Mouse (Mus musculus) activated CD4-positive, CD25-positive, alpha-beta regulatory T cell, adult 4 months (primary cell): ENCODE measurements around the gene 6430550D23Rik. TPM values are rescaled to one million over a fixed set of nuclear protein-coding genes. Genes with fewer than 3 reads are reported as not detected.

Source experiments
- ATAC-seq: one replicate; pipeline ENCODE4 v1.8.0; 2017
- polyA plus RNA-seq, 2 experiments: library from polyadenylated mRNA; unstranded; fragments of 100-300 nt; shearing (Covaris generic); gene quantifications; one replicate each; pipeline ENCODE4 v1.2.1; 2017

6430550D23Rik gene
- polyA plus RNA-seq = 1 to 10 TPM; 1.6 TPM

GRCm38 (mm10) chr2:156007888-156008532, at the start of gene 6430550D23Rik, which contains the start of gene Ergic3:
TSS of gene 6430550D23Rik (minus strand) at chr2:156007977.
TSS of gene Ergic3 (plus strand) at chr2:156008045.
- ATAC-seq = peak; percentile 99

- ATAC-seq = no peak
Observed at GRCm38 (mm10) chr2:156052816-156053215, 45.0 kb upstream of the 6430550D23Rik start, which contains the start of gene Fer1l4. TSS of gene Fer1l4 (minus strand) at chr2:156052947.

- no peak for ATAC-seq
Observed at GRCm38 (mm10) chr2:156047929-156048328, 40.2 kb upstream of the 6430550D23Rik start.

- no peak for ATAC-seq
Observed at GRCm38 (mm10) chr2:156042903-156043302, 35.1 kb upstream of the 6430550D23Rik start.

GRCm38 (mm10) chr2:156039390-156039789, 31.6 kb upstream of the 6430550D23Rik start:
- no peak for ATAC-seq

GRCm38 (mm10) chr2:156025482-156025881, 17.7 kb upstream of the 6430550D23Rik start:
- ATAC-seq = no peak

GRCm38 (mm10) chr2:156021765-156022164, 14.0 kb upstream of the 6430550D23Rik start:
- ATAC-seq = no peak

- ATAC-seq = no peak
Observed at GRCm38 (mm10) chr2:156021219-156021618, 13.4 kb upstream of the 6430550D23Rik start.

- no peak for ATAC-seq
Observed at GRCm38 (mm10) chr2:156018106-156018505, 10.3 kb upstream of the 6430550D23Rik start.

- no peak for ATAC-seq
Observed at GRCm38 (mm10) chr2:156005393-156005792, 2.4 kb downstream of the 6430550D23Rik start.

GRCm38 (mm10) chr2:155991863-155992321, 15.9 kb downstream of the 6430550D23Rik start:
- ATAC-seq = no peak

GRCm38 (mm10) chr2:155991151-155991550, 16.6 kb downstream of the 6430550D23Rik start:
- no peak for ATAC-seq

GRCm38 (mm10) chr2:155989085-155989484, 18.7 kb downstream of the 6430550D23Rik start:
- ATAC-seq = no peak

- ATAC-seq = no peak
Observed at GRCm38 (mm10) chr2:155987131-155987530, 20.6 kb downstream of the 6430550D23Rik start.

- no peak for ATAC-seq
Observed at GRCm38 (mm10) chr2:155985776-155986175, 22.0 kb downstream of the 6430550D23Rik start.

- ATAC-seq = peak; percentile 98
Observed at GRCm38 (mm10) chr2:155979328-155979991, 28.3 kb downstream of the 6430550D23Rik start.

GRCm38 (mm10) chr2:155974087-155974731, 33.6 kb downstream of the 6430550D23Rik start:
- ATAC-seq = no peak

- no peak for ATAC-seq
Observed at GRCm38 (mm10) chr2:155973348-155973747, 34.4 kb downstream of the 6430550D23Rik start.

GRCm38 (mm10) chr2:155962991-155963390, 44.8 kb downstream of the 6430550D23Rik start:
- no peak for ATAC-seq

- ATAC-seq = no peak
Observed at GRCm38 (mm10) chr2:155961862-155962261, 45.9 kb downstream of the 6430550D23Rik start.

- ATAC-seq = no peak
Observed at GRCm38 (mm10) chr2:155959981-155960380, 47.8 kb downstream of the 6430550D23Rik start.

GRCm38 (mm10) chr2:155956134-155957059, 51.4 kb downstream of the 6430550D23Rik start, which contains the start of gene Cep250:
TSS of gene Cep250 (plus strand) at chr2:155956458.
- ATAC-seq = peak; percentile 92
